9 mouse cellular contexts compared by ENCODE assay signal in genomic region chr13:59766786-59767515, GRCm38 (mm10). TPM values are rescaled to one million over a fixed set of nuclear protein-coding genes. Genes with fewer than 3 reads are reported as not detected.
DNase-seq lines count a peak whose midpoint lies in the region; ATAC-seq and TF ChIP-seq lines count a peak whose summit lies in the region.
"Had no signal": no experiment of that assay in that cellular context is flagged by ENCODE, and none has a peak within 500 bp of the region (broad histone marks: within the 10 kb centered on the region; RNA-seq: fewer than 3 reads in every experiment).

No protein-coding gene starts in this region.

- H3K9ac ChIP-seq in embryonic facial prominence, embryonic 13.5 days = 0 out of 2 replicates have a peak overlapping the region, but pooled peaks have one; percentile 1
- peak overlapping the region; percentile 32; the same call in 1 of the 2 replicates for H3K9ac ChIP-seq in kidney, postnatal 0 days (ENCODE audit: low read depth, low read length)
- H3K9ac ChIP-seq: embryonic facial prominence, embryonic 15.5 days had no signal

- 73% methylated on average over 11 of the region's 11 CpGs for WGBS in embryonic facial prominence, embryonic 13.5 days
- 30% methylated on average over 11 of the region's 11 CpGs for WGBS in kidney, postnatal 0 days
- WGBS in midbrain, embryonic 10.5 days = 88% methylated on average over 11 of the region's 11 CpGs

- peaks cover 21% of the 10 kb centered on the region for H3K36me3 ChIP-seq in embryonic facial prominence, embryonic 13.5 days
- peaks cover 5% of the 10 kb centered on the region; the same call in 1 of the 2 replicates for H3K36me3 ChIP-seq in kidney, postnatal 0 days (ENCODE audit: insufficient read depth, low read length)
- H3K36me3 ChIP-seq in midbrain, embryonic 10.5 days = peaks cover 37% of the 10 kb centered on the region

- peak overlapping the region; percentile 69 for H3K4me2 ChIP-seq in embryonic facial prominence, embryonic 13.5 days
- H3K4me2 ChIP-seq in kidney, postnatal 0 days (ENCODE audit: low read length) = peak overlapping the region; percentile 85
- H3K4me2 ChIP-seq: embryonic facial prominence, embryonic 15.5 days had no signal

- no peak for TF ChIP-seq CTCF in gastrocnemius, adult 2 months (IDR thresholded peaks at IDR 0.05)
- no peak for TF ChIP-seq CTCF in kidney, postnatal 0 days (IDR thresholded peaks at IDR 0.05; ENCODE audit: low read depth)

- ATAC-seq in embryonic facial prominence, embryonic 13.5 days (ENCODE audit: insufficient number of reproducible peaks, insufficient read depth, low FRiP score, low TSS enrichment, low read depth) = no peak
- no peak; the same call in 1 of the 2 replicates for ATAC-seq in kidney, postnatal 0 days (replicated peaks; ENCODE audit: low FRiP score, low read depth)

- H3K9me3 ChIP-seq in embryonic facial prominence, embryonic 13.5 days = no peaks in the 10 kb centered on the region
- H3K9me3 ChIP-seq in kidney, postnatal 0 days (replicated peaks; ENCODE audit: low read length) = no peaks in the 10 kb centered on the region
- no peaks in the 10 kb centered on the region for H3K9me3 ChIP-seq in midbrain, embryonic 10.5 days (replicated peaks)
- H3K9me3 ChIP-seq: embryonic facial prominence, embryonic 15.5 days had no signal

- H3K4me3 ChIP-seq in gastrocnemius, adult 2 months = peak overlapping the region; percentile 80
- H3K4me3 ChIP-seq in embryonic facial prominence, embryonic 13.5 days = no peak overlapping the region
- H3K4me3 ChIP-seq in kidney, postnatal 0 days (replicated peaks; ENCODE audit: low read depth, low read length) = no peak overlapping the region
- H3K4me3 ChIP-seq in midbrain, embryonic 10.5 days = no peak overlapping the region
- H3K4me3 ChIP-seq: embryonic facial prominence, embryonic 15.5 days had no signal

- peak overlapping the region; percentile 17; the same call in 1 of the 2 replicates for H3K27ac ChIP-seq in gastrocnemius, adult 2 months
- peak overlapping the region; percentile 24; the same call in 1 of the 2 replicates for H3K27ac ChIP-seq in embryonic facial prominence, embryonic 13.5 days
- peak overlapping the region; percentile 75 for H3K27ac ChIP-seq in kidney, postnatal 0 days
- H3K27ac ChIP-seq in midbrain, embryonic 10.5 days (replicated peaks) = no peak overlapping the region
- H3K27ac ChIP-seq: embryonic facial prominence, embryonic 15.5 days had no signal

- H3K27me3 ChIP-seq in embryonic facial prominence, embryonic 13.5 days = no peaks in the 10 kb centered on the region
- H3K27me3 ChIP-seq in kidney, postnatal 0 days (ENCODE audit: insufficient read depth, low read length) = no peaks in the 10 kb centered on the region
- H3K27me3 ChIP-seq in midbrain, embryonic 10.5 days (ENCODE audit: low read depth, poor library complexity, severe bottlenecking) = no peaks in the 10 kb centered on the region
- H3K27me3 ChIP-seq: embryonic facial prominence, embryonic 15.5 days had no signal

- intact Hi-C loops in gastrocnemius, adult 2 months (cut with DNase I) = loop anchor here (5.0 kb wide), 1 partner anchor 180 kb away; the partner anchor contains the start of genes Agtpbp1 and Naa35

- peaks cover 42% of the 10 kb centered on the region for H3K4me1 ChIP-seq in embryonic facial prominence, embryonic 13.5 days
- H3K4me1 ChIP-seq in kidney, postnatal 0 days (replicated peaks; ENCODE audit: insufficient read depth, low read length) = peaks cover 41% of the 10 kb centered on the region
- peaks cover 47% of the 10 kb centered on the region for H3K4me1 ChIP-seq in midbrain, embryonic 10.5 days

- DNase-seq in gastrocnemius, adult 2 months = no peak
- no peak for DNase-seq in gastrocnemius, postnatal 25 days
- DNase-seq in kidney, postnatal 0 days (ENCODE audit: low spot score) = peak; percentile 85
- peak; percentile 79 for DNase-seq in lung, postnatal 10 days
- no peak for DNase-seq in ovary, adult 18-20 months (ENCODE audit: low spot score)
- DNase-seq in cerebellum, postnatal 36 days = no peak
- DNase-seq in midbrain, embryonic 10.5 days (ENCODE audit: low spot score) = no peak

RNA-seq across cellular contexts. Expression of gene Isca1, which starts 2.7 kb away (rescaled TPM):
- total RNA-seq in gastrocnemius, adult 2 months (2021) = 100 to 1,000 TPM; 185 to 198 TPM
- total RNA-seq in gastrocnemius, postnatal 25 days (2021) = 100 to 1,000 TPM; 171 to 180 TPM
- polyA plus RNA-seq in embryonic facial prominence, embryonic 13.5 days (2015; fragmentation: Nextera tagmentation; extraction: Ambion mirVana) = 115 and 116 TPM in 2 replicates
- 148 and 153 TPM in 2 replicates for polyA plus RNA-seq in kidney, postnatal 0 days (2015; fragmentation: Nextera tagmentation; extraction: Ambion mirVana)
- 103 and 110 TPM in 2 replicates for polyA plus RNA-seq in midbrain, embryonic 10.5 days (2016; fragmentation: Nextera tagmentation; extraction: Ambion mirVana)

RNA-seq across cellular contexts. Expression of gene Gm49354, which starts 15.1 kb away (rescaled TPM):
- total RNA-seq in gastrocnemius, adult 2 months (2021) = not detected
- total RNA-seq in gastrocnemius, postnatal 25 days (2021) = not detected
- polyA plus RNA-seq in embryonic facial prominence, embryonic 13.5 days (2015; fragmentation: Nextera tagmentation; extraction: Ambion mirVana) = not detected in 2 replicates
- not detected in 2 replicates for polyA plus RNA-seq in kidney, postnatal 0 days (2015; fragmentation: Nextera tagmentation; extraction: Ambion mirVana)
- not detected in 2 replicates for polyA plus RNA-seq in midbrain, embryonic 10.5 days (2016; fragmentation: Nextera tagmentation; extraction: Ambion mirVana)
- polyA plus RNA-seq: embryonic facial prominence, embryonic 15.5 days had no signal

RNA-seq across cellular contexts. Expression of gene 1700014D04Rik, which starts 20.4 kb away (rescaled TPM):
- total RNA-seq in gastrocnemius, adult 2 months (2021) = not detected
- total RNA-seq in gastrocnemius, postnatal 25 days (2021) = under 1 TPM in 1 of 2 experiments, not detected in 1; 0.26 TPM
- not detected in 2 replicates for polyA plus RNA-seq in embryonic facial prominence, embryonic 13.5 days (2015; fragmentation: Nextera tagmentation; extraction: Ambion mirVana)
- not detected in 2 replicates for polyA plus RNA-seq in kidney, postnatal 0 days (2015; fragmentation: Nextera tagmentation; extraction: Ambion mirVana)
- 0.04 and 0.30 TPM in 2 replicates for polyA plus RNA-seq in midbrain, embryonic 10.5 days (2016; fragmentation: Nextera tagmentation; extraction: Ambion mirVana)
- polyA plus RNA-seq: embryonic facial prominence, embryonic 15.5 days had no signal

RNA-seq across cellular contexts. Expression of gene Spata31d1d, which starts 35.4 kb away (rescaled TPM):
- not detected for total RNA-seq in gastrocnemius, adult 2 months (2021)
- not detected for total RNA-seq in gastrocnemius, postnatal 25 days (2021)
- polyA plus RNA-seq in embryonic facial prominence, embryonic 13.5 days (2015; fragmentation: Nextera tagmentation; extraction: Ambion mirVana) = not detected in 2 replicates
- polyA plus RNA-seq in kidney, postnatal 0 days (2015; fragmentation: Nextera tagmentation; extraction: Ambion mirVana) = not detected in 2 replicates
- not detected in 2 replicates for polyA plus RNA-seq in midbrain, embryonic 10.5 days (2016; fragmentation: Nextera tagmentation; extraction: Ambion mirVana)
- polyA plus RNA-seq: embryonic facial prominence, embryonic 15.5 days had no signal

RNA-seq across cellular contexts. Expression of gene Spata31d1b, which starts 54.9 kb away (rescaled TPM):
- not detected for total RNA-seq in gastrocnemius, adult 2 months (2021)
- total RNA-seq in gastrocnemius, postnatal 25 days (2021) = not detected
- not detected in 2 replicates for polyA plus RNA-seq in embryonic facial prominence, embryonic 13.5 days (2015; fragmentation: Nextera tagmentation; extraction: Ambion mirVana)
- polyA plus RNA-seq in kidney, postnatal 0 days (2015; fragmentation: Nextera tagmentation; extraction: Ambion mirVana) = not detected in 2 replicates
- polyA plus RNA-seq in midbrain, embryonic 10.5 days (2016; fragmentation: Nextera tagmentation; extraction: Ambion mirVana) = 0.02 TPM in 1 of 2 replicates, not detected in the other

Comparison
In these comparisons a context has a peak if more than half of its experiments do, and no peak if none do; other contexts are left out.
1. DNase-seq: peak in kidney, postnatal 0 days (single experiment) and lung, postnatal 10 days (single experiment); none in gastrocnemius, adult 2 months (single experiment), gastrocnemius, postnatal 25 days (single experiment), ovary, adult 18-20 months (single experiment), cerebellum, postnatal 36 days (0 of 2) and midbrain, embryonic 10.5 days (single experiment).